Mouse (Mus musculus) liver, embryonic 15.5 days (tissue): Measurements from ENCODE around the gene Nek11. TPM values are rescaled to one million over a fixed set of nuclear protein-coding genes. Genes with fewer than 3 reads are reported as not detected.
A peak's percentile ranks its signal among the peaks of the same experiment; 100 is the strongest.

ENCODE experiments used
- ATAC-seq: fragments of 200-750 bp; cut with Nextera tagmentation; 2 replicates; pipeline ENCODE4 v1.8.0; 2017; ENCODE audit warnings: moderate number of reproducible peaks, mild to moderate bottlenecking, moderate library complexity; ENCODE audit not compliant: insufficient read depth
- H3K27ac ChIP-seq: fragments of 300-500 bp; sonication (generic); replicated peaks from 2 replicates; pipeline ENCODE4 v1.5.1; 2015; ENCODE audit warnings: mild to moderate bottlenecking, inconsistent platforms
- H3K27me3 ChIP-seq: fragments of 300-500 bp; sonication (generic); 2 replicates; pipeline ENCODE4 v1.6.1; 2015; ENCODE audit warnings: mild to moderate bottlenecking, inconsistent platforms
- H3K36me3 ChIP-seq: fragments of 300-500 bp; sonication (generic); replicated peaks from 2 replicates; pipeline ENCODE4 v1.6.1; 2015; ENCODE audit warnings: moderate library complexity, mild to moderate bottlenecking, inconsistent platforms
- H3K4me1 ChIP-seq: fragments of 300-500 bp; sonication (generic); replicated peaks from 2 replicates; pipeline ENCODE4 v1.6.1; 2015; ENCODE audit warnings: inconsistent platforms
- H3K4me2 ChIP-seq: fragments of 300-500 bp; sonication (generic); 2 replicates; pipeline ENCODE4 v1.6.1; 2015; ENCODE audit warnings: moderate library complexity, mild to moderate bottlenecking, inconsistent platforms
- H3K4me3 ChIP-seq: fragments of 300-500 bp; sonication (generic); replicated peaks from 2 replicates; pipeline ENCODE4 v1.5.1; 2015; ENCODE audit warnings: mild to moderate bottlenecking, inconsistent platforms
- H3K9ac ChIP-seq: fragments of 300-500 bp; sonication (generic); 2 replicates; pipeline ENCODE4 v1.6.1; 2015; ENCODE audit warnings: moderate library complexity, mild to moderate bottlenecking, inconsistent platforms
- H3K9me3 ChIP-seq: fragments of 300-500 bp; sonication (generic); replicated peaks from 2 replicates; pipeline ENCODE4 v1.6.1; 2016; ENCODE audit warnings: inconsistent platforms
- WGBS: fragments of 180-500 bp; shearing (Covaris S2); methylation state at CpG from one replicate; pipeline ENCODE4 v1.1.7; 2015; ENCODE audit warnings: mixed read lengths; ENCODE audit not compliant: insufficient replicate concordance; 5-methylcytosine and 5-hydroxymethylcytosine counted together
- polyA plus RNA-seq: library from polyadenylated mRNA; unstranded; fragments of >200 nt; fragmentation: Nextera tagmentation; extraction: Ambion mirVana; gene quantifications from 2 replicates; pipeline ENCODE4 v1.2.1, GENCODE M21; 2015

Gene Nek11
- 0.05 TPM in 2 replicates for polyA plus RNA-seq

GRCm38 (mm10) chr9:105395218-105395627 lies at the start of gene Nek11, which contains the start of gene Aste1:
Nek11 (minus strand) TSS chr9:105395524.
Aste1 (plus strand) TSS chr9:105395392.
- H3K4me1 ChIP-seq = peaks cover 27% of the 10 kb centered on the region
- H3K27ac ChIP-seq = peak within 1 kb of the TSS; percentile 94
- H3K9me3 ChIP-seq = no peaks in the 10 kb centered on the region
- ATAC-seq = peak; percentile 98
- peaks cover 14% of the 10 kb centered on the region for H3K36me3 ChIP-seq
- peak within 1 kb of the TSS; percentile 72 for H3K9ac ChIP-seq
- peak within 1 kb of the TSS; percentile 78 for H3K4me3 ChIP-seq
- WGBS = under 1% methylated on average over 44 of the region's 44 CpGs
- H3K4me2 ChIP-seq = peak within 1 kb of the TSS; percentile 80
- H3K27me3 ChIP-seq = peaks cover 18% of the 10 kb centered on the region

- Histone ChIP-seq H3K27ac (no peak overlapping the region), H3K9ac (no peak overlapping the region), H3K9me3 (no peaks in the 10 kb centered on the region), H3K4me1 (no peaks in the 10 kb centered on the region), H3K4me2 (no peak overlapping the region), H3K27me3 (no peaks in the 10 kb centered on the region), H3K36me3 (peaks cover 24% of the 10 kb centered on the region), H3K4me3 (no peak overlapping the region)
- no peak for ATAC-seq
- 76% methylated on average over 6 of the region's 6 CpGs for WGBS
These were observed 13.2 kb upstream of the Nek11 start for GRCm38 (mm10) chr9:105408549-105408948.

- H3K36me3 ChIP-seq = peaks cover 10% of the 10 kb centered on the region
- peak overlapping the region; percentile 78 for H3K4me3 ChIP-seq
- H3K9ac ChIP-seq = peak overlapping the region; percentile 45
- H3K9me3 ChIP-seq = no peaks in the 10 kb centered on the region
- 12% methylated on average over 11 of the region's 11 CpGs for WGBS
- no peak for ATAC-seq
- peaks cover 27% of the 10 kb centered on the region for H3K4me1 ChIP-seq
- H3K4me2 ChIP-seq = peak overlapping the region; percentile 80
- no peak overlapping the region for H3K27ac ChIP-seq
- H3K27me3 ChIP-seq = peaks cover 22% of the 10 kb centered on the region
These were observed 604 bp downstream of the Nek11 start for GRCm38 (mm10) chr9:105394720-105395119.

GRCm38 (mm10) chr9:105390616-105391015 lies 4.7 kb downstream of the Nek11 start:
- Histone ChIP-seq H3K36me3 (no peaks in the 10 kb centered on the region), H3K27ac (no peak overlapping the region), H3K4me2 (no peak overlapping the region), H3K4me3 (no peak overlapping the region), H3K9ac (no peak overlapping the region), H3K4me1 (peaks cover 8% of the 10 kb centered on the region; the same call in 1 of the 2 replicates), H3K9me3 (no peaks in the 10 kb centered on the region), H3K27me3 (peaks cover 22% of the 10 kb centered on the region)
- 53% methylated on average over 4 of the region's 5 CpGs for WGBS
- no peak for ATAC-seq

- Histone ChIP-seq H3K9ac (no peak overlapping the region), H3K4me3 (no peak overlapping the region), H3K4me1 (peaks cover under 1% of the 10 kb centered on the region; the same call in 1 of the 2 replicates), H3K36me3 (no peaks in the 10 kb centered on the region), H3K4me2 (no peak overlapping the region), H3K27ac (no peak overlapping the region), H3K9me3 (no peaks in the 10 kb centered on the region), H3K27me3 (peaks cover 16% of the 10 kb centered on the region)
- no peak for ATAC-seq
- 8% methylated on average over 4 of the region's 4 CpGs for WGBS
These were observed 6.0 kb downstream of the Nek11 start for GRCm38 (mm10) chr9:105389289-105389688.

GRCm38 (mm10) chr9:105387403-105387802 lies 7.9 kb downstream of the Nek11 start:
- no peaks in the 10 kb centered on the region for H3K36me3 ChIP-seq
- no peak for ATAC-seq
- no peak overlapping the region for H3K4me3 ChIP-seq
- H3K4me1 ChIP-seq = no peaks in the 10 kb centered on the region
- no peak overlapping the region for H3K9ac ChIP-seq
- no peak overlapping the region for H3K27ac ChIP-seq
- 60% methylated on average over 5 of the region's 5 CpGs for whole genome bisulfite sequencing
- no peaks in the 10 kb centered on the region for H3K9me3 ChIP-seq
- H3K27me3 ChIP-seq = peaks cover 6% of the 10 kb centered on the region; the same call in 1 of the 2 replicates
- H3K4me2 ChIP-seq = no peak overlapping the region

GRCm38 (mm10) chr9:105379533-105380145 lies 15.7 kb downstream of the Nek11 start:
- ATAC-seq = no peak
- Histone ChIP-seq H3K27ac (no peak overlapping the region), H3K9me3 (no peaks in the 10 kb centered on the region), H3K4me2 (no peak overlapping the region), H3K27me3 (no peaks in the 10 kb centered on the region), H3K9ac (no peak overlapping the region), H3K36me3 (no peaks in the 10 kb centered on the region), H3K4me1 (no peaks in the 10 kb centered on the region), H3K4me3 (no peak overlapping the region)
- 67% methylated on average over 8 of the region's 8 CpGs for WGBS

- H3K27ac ChIP-seq = no peak overlapping the region
- no peaks in the 10 kb centered on the region for H3K27me3 ChIP-seq
- no peak for ATAC-seq
- no peaks in the 10 kb centered on the region for H3K9me3 ChIP-seq
- H3K36me3 ChIP-seq = no peaks in the 10 kb centered on the region
- H3K4me3 ChIP-seq = no peak overlapping the region
- no peaks in the 10 kb centered on the region for H3K4me1 ChIP-seq
- no peak overlapping the region for H3K4me2 ChIP-seq
- WGBS = 49% methylated on average over 3 of the region's 3 CpGs
- H3K9ac ChIP-seq = no peak overlapping the region
These were observed 17.7 kb downstream of the Nek11 start for GRCm38 (mm10) chr9:105377622-105378021.

- no peak overlapping the region for H3K4me2 ChIP-seq
- H3K4me1 ChIP-seq = no peaks in the 10 kb centered on the region
- ATAC-seq = no peak
- H3K27me3 ChIP-seq = no peaks in the 10 kb centered on the region
- no peak overlapping the region for H3K27ac ChIP-seq
- H3K36me3 ChIP-seq = no peaks in the 10 kb centered on the region
- no peak overlapping the region for H3K9ac ChIP-seq
- 54% methylated on average over 7 of the region's 7 CpGs for WGBS
- no peaks in the 10 kb centered on the region for H3K9me3 ChIP-seq
- no peak overlapping the region for H3K4me3 ChIP-seq
These were observed 18.3 kb downstream of the Nek11 start for GRCm38 (mm10) chr9:105376954-105377530.

- no peaks in the 10 kb centered on the region for H3K9me3 ChIP-seq
- 51% methylated on average over 7 of the region's 7 CpGs for WGBS
- H3K27me3 ChIP-seq = no peaks in the 10 kb centered on the region
These were observed 18.9 kb downstream of the Nek11 start for GRCm38 (mm10) chr9:105376411-105376810.

GRCm38 (mm10) chr9:105374361-105374760 lies 21.0 kb downstream of the Nek11 start:
- Histone ChIP-seq H3K36me3 (no peaks in the 10 kb centered on the region), H3K9me3 (no peaks in the 10 kb centered on the region), H3K4me2 (no peak overlapping the region), H3K9ac (no peak overlapping the region), H3K27ac (no peak overlapping the region), H3K27me3 (no peaks in the 10 kb centered on the region), H3K4me3 (no peak overlapping the region), H3K4me1 (no peaks in the 10 kb centered on the region)
- no peak for ATAC-seq
- WGBS = 54% methylated on average over 5 of the region's 5 CpGs

More at GRCm38 (mm10) chr9:105376411-105376810, 18.9 kb downstream of the Nek11 start:
- Histone ChIP-seq H3K27ac (no peak overlapping the region), H3K4me2 (no peak overlapping the region), H3K4me3 (no peak overlapping the region), H3K9ac (no peak overlapping the region), H3K4me1 (no peaks in the 10 kb centered on the region), H3K36me3 (no peaks in the 10 kb centered on the region)
- ATAC-seq = no peak
